Mouse (Mus musculus): ENCODE data around the gene Zdbf2. TPM values are rescaled to one million over a fixed set of nuclear protein-coding genes. Genes with fewer than 3 reads are reported as not detected.
"Not testable (repeated sequence)": the region's sequence is repeated elsewhere in the genome, so short reads cannot be mapped to it uniquely, and the experiment has no call there.

Gene Zdbf2
- polyA plus RNA-seq, 1 experiment from 2014 or later: not detected

DNA sequence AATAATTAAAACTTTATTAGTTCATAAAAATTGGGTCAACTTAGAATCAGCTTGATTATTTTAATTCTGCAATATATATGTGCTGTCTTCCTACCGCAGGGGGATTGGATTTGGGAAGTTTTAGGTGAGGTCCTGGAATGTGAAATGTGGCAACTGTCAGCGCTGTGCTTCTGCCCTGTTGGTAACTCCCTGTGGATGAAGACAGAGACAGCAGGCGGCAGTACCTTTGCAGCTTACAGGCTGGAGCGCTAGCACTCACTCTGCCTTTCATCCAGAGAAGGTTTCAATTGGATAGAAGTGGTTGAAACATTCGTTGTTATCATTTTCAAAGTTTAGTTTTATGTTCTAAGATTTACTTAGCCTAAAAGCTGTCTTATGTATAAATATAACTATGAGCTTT lies 5.0 kb downstream of the Zdbf2 start:
- no peaks in the 10 kb centered on the region for H3K36me3 ChIP-seq (ENCODE audit: inconsistent target)
- 47% methylated on average over 5 of the region's 5 CpGs for whole genome bisulfite sequencing (ENCODE audit: missing documents)
- no peak overlapping the region for H3K27ac ChIP-seq
- H3K79me2 ChIP-seq (ENCODE audit: inconsistent target): no peaks in the 10 kb centered on the region
- H3K4me3 ChIP-seq (ENCODE audit: inconsistent target): no peak overlapping the region

DNA sequence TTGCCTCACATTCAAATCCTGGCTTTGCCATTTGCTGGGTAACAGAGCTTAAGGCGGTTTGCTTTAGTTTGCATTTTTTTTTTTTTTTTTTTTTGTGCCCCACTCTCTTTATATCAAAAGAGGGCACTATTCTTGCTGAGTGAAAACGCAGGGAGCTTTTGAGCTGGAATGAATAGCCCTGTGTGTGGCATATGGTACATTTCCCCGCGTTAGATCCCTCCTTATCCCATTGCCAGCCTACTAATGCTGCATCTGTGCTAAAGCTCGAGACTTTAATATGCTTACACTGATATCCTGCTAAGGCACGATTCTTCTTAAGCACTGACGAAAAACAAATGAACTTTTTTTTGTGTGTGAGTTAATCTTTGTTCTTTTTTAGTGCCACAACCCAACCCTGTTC lies 20.9 kb downstream of the Zdbf2 start:
- Histone ChIP-seq H3K79me2 (ENCODE audit: inconsistent target) (no peaks in the 10 kb centered on the region), H3K36me3 (ENCODE audit: inconsistent target) (no peaks in the 10 kb centered on the region), H3K4me3 (ENCODE audit: inconsistent target) (no peak overlapping the region), H3K27ac (no peak overlapping the region)
- 72% methylated on average over 7 of the region's 7 CpGs for WGBS (ENCODE audit: missing documents)

DNA sequence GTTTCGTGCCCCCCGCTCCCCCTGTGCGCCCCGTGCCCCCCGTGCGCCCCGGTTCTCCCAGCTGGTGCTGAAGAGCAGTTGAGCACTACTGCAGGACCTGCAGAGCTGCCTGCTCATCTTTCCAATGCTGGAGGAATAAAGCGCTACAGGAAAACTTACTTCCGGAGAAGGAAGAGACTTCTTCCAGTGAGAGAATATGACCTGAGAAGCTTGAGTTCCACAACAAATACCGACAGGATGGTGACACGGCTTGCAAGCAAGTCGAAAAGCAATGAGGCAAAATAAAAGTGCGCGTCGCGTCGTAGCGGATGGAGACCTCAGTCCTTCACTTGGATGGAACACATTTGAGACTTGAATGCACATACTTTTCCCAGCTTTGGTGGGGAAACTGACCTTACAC lies 36.6 kb downstream of the Zdbf2 start:
- no peak overlapping the region for H3K4me3 ChIP-seq (ENCODE audit: inconsistent target)
- 46% methylated on average over 11 of the region's 18 CpGs for WGBS (ENCODE audit: missing documents)
- no peaks in the 10 kb centered on the region for H3K36me3 ChIP-seq (ENCODE audit: inconsistent target)
- H3K79me2 ChIP-seq (ENCODE audit: inconsistent target): no peaks in the 10 kb centered on the region
- no peak overlapping the region for H3K27ac ChIP-seq

DNA sequence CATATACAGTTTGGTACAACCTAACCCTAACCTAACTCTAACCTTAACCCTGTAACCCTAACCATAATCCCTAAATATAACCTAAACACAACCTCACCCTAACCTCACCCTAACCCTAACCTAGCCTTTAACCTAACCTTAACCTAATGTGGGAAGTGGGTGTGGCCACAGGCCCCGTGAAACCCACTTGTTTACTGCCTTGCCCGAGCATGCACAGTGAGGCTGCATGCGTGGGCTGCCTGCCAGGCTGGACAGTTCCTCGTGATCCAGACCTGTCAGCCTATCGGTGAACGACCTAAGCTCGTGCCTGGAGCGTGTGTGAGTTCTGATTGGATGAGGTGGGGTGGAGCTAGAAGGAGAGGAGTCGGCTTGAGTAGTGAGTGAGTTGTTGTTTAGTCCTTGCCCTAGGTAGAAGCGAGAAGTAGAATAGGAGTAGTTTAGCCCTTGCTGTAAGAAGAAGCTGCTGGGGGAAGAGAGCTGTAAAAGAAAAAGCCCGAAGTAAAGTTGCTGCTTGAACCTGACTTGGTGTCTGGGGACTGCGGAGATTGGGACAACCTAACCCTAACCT lies 50.6 kb downstream of the Zdbf2 start:
- 65% methylated on average over 10 of the region's 12 CpGs for WGBS (ENCODE audit: missing documents)
- not testable (repeated sequence) for H3K27ac ChIP-seq; H3K36me3 ChIP-seq (ENCODE audit: inconsistent target); H3K79me2 ChIP-seq (ENCODE audit: inconsistent target); H3K4me3 ChIP-seq (ENCODE audit: inconsistent target)

Other genes starting within 250 kb of the Zdbf2 start
- gene Ino80d, start 158.6 kb upstream of the Zdbf2 start, polyA plus RNA-seq (2018): 6.5 to 8.3 TPM (median 7.6 TPM) in 3 replicates
- 300 to 616 TPM (median 554 TPM) in 3 replicates for gene Eef1b2, start 96.4 kb upstream of the Zdbf2 start, polyA plus RNA-seq (2018)
- 58.7 to 68.9 TPM (median 67.2 TPM) in 3 replicates for gene Ndufs1, start 96.4 kb upstream of the Zdbf2 start, polyA plus RNA-seq (2018)
- not detected in 3 replicates for gene Gpr1, start 58.7 kb upstream of the Zdbf2 start, polyA plus RNA-seq (2018)
- gene Adam23, start 172.6 kb downstream of the Zdbf2 start, polyA plus RNA-seq (2018): not detected in 3 replicates